In genomic region chr3:82315728-82316127, GRCm38 (mm10) we compare ENCODE assay signal across 23 mouse cellular contexts.
"Had no signal": no experiment of that assay in that cellular context is flagged by ENCODE, and none has a peak within 500 bp of the region (broad histone marks: within the 10 kb centered on the region; RNA-seq: fewer than 3 reads in every experiment).

No protein-coding gene starts in this region.

- ATAC-seq: hindbrain, postnatal 0 days; intestine, postnatal 0 days; liver, postnatal 0 days had no signal

- H3K27me3 ChIP-seq: heart, embryonic 12.5 days; hindbrain, embryonic 13.5 days; hindbrain, embryonic 15.5 days; limb, embryonic 12.5 days; liver, embryonic 13.5 days; liver, embryonic 15.5 days had no signal

- H3K36me3 ChIP-seq: heart, embryonic 10.5 days; heart, embryonic 12.5 days; hindbrain, embryonic 13.5 days; hindbrain, embryonic 15.5 days; limb, embryonic 10.5 days; limb, embryonic 12.5 days; liver, embryonic 13.5 days; liver, embryonic 15.5 days had no signal

- H3K9me3 ChIP-seq: heart, embryonic 10.5 days; heart, embryonic 12.5 days; hindbrain, embryonic 13.5 days; hindbrain, embryonic 15.5 days; limb, embryonic 10.5 days; limb, embryonic 12.5 days; liver, embryonic 13.5 days; liver, embryonic 15.5 days had no signal

- H3K9ac ChIP-seq: heart, embryonic 12.5 days; hindbrain, embryonic 13.5 days; hindbrain, embryonic 15.5 days; limb, embryonic 12.5 days; liver, embryonic 13.5 days; liver, embryonic 15.5 days; liver, postnatal 0 days had no signal

- H3K4me2 ChIP-seq: heart, embryonic 12.5 days; hindbrain, embryonic 13.5 days; hindbrain, embryonic 15.5 days; limb, embryonic 12.5 days; liver, embryonic 11.5 days; liver, embryonic 13.5 days; liver, embryonic 15.5 days had no signal

- DNase-seq: gastrocnemius, postnatal 14 days; gastrocnemius, postnatal 36 days; heart, adult 11 months; heart, postnatal 36 days; kidney, adult 18-20 months; kidney, adult 8-10 months; kidney, postnatal 10 days; kidney, postnatal 25 days; kidney, postnatal 4 days; liver; liver, embryonic 13.5 days; liver, postnatal 0 days had no signal

- H3K4me3 ChIP-seq: heart, embryonic 10.5 days; heart, embryonic 12.5 days; hindbrain, embryonic 13.5 days; hindbrain, embryonic 15.5 days; layer of hippocampus, adult 2 months; limb, embryonic 10.5 days; limb, embryonic 12.5 days; liver, embryonic 13.5 days; liver, embryonic 15.5 days had no signal

- H3K4me1 ChIP-seq: heart, embryonic 10.5 days; heart, embryonic 12.5 days; hindbrain, embryonic 13.5 days; hindbrain, embryonic 15.5 days; limb, embryonic 10.5 days; limb, embryonic 12.5 days; liver, embryonic 13.5 days; liver, embryonic 15.5 days had no signal

- H3K27ac ChIP-seq: heart, embryonic 10.5 days; hindbrain, embryonic 13.5 days; hindbrain, embryonic 15.5 days; hindbrain, postnatal 0 days; layer of hippocampus, adult 2 months; limb, embryonic 10.5 days; limb, embryonic 12.5 days; liver, embryonic 13.5 days; liver, embryonic 15.5 days had no signal
